Mouse (Mus musculus) regulatory T cell (primary cell): Measurements from ENCODE around the gene Tmprss9.

ENCODE experiments used
- in situ Hi-C: fragments of 300-600 bp; cut with MboI, MseI; formaldehyde crosslinking; loops from one replicate; pipeline ENCODE4 v1.15.1; 2025; ENCODE audit warnings: high pct_unique_total_duplicates

The Tmprss9 gene

DNA sequence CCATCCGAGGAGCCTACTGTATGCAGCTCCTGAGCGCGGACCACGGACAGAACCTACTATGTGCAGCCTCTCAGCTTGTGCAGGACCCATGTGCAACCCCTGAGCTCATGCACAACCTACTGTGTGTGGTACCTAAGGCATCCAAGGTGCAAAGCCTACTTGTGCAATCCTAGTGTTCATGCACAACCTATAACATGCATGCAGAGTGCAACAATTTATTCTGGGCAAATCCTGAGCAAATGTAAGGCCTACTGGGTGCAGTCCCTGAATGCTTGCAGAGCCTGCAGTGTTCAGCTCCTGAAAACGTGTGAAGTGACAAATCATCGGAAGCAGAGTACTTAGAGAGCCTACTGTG, 65.1 kb downstream of the Tmprss9 start:
- in situ Hi-C loops = no loop called here

DNA sequence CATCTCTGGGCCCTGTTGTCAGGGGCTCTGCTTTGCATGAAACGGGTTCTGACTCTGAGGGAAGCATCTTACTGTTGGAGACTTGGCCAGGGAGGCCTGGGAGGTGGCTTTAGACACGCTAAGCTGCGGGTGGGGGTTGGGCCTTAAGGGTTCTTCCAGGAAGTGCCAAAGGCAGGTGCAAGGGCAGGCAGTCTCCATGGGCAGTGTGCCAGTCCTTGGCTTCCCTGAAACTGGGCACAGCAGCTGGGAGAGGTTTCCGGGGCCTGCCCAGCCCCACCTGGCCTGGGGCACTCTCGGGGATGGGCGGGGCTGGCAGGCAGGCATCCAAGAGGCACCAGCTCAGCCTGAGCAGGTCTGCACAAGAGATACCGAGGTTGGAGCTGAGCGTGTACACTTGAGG, 66.0 kb downstream of the Tmprss9 start:
- in situ Hi-C loops = no loop called here

DNA sequence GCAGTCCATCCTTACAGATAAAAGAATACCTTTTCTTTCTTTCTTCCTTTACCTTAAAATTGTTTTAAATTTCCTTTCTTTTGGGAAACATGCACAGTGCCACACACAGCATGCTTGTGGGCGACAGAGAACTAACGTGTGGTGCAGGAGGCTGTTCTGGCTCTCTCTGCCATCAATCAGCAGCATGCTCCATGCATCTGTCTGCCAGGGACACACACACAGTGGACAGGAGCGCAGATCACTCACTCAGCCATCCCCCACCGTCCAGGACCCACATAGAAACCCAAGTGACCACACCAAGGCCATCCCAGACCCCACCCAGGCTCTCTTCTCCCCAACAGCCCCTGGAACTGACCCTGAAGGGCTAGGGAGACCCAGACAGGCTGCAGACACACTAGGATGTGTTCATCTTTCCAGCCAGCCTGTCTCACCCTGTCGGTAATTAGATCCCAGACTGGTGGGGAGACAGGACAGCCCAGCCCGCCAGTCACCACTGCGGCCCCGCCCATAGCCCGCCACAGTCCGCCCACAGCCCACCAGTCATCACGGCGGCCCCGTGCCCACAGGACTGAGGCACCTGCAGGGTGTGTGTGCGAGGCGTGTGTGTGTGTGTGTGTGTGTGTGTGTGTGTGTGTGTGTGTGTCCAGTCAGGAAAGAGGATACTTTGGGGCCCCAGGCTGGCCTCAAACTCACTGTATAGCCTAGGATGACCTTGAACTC, 67.3 kb downstream of the Tmprss9 start:
- in situ Hi-C loops = no loop called here

DNA sequence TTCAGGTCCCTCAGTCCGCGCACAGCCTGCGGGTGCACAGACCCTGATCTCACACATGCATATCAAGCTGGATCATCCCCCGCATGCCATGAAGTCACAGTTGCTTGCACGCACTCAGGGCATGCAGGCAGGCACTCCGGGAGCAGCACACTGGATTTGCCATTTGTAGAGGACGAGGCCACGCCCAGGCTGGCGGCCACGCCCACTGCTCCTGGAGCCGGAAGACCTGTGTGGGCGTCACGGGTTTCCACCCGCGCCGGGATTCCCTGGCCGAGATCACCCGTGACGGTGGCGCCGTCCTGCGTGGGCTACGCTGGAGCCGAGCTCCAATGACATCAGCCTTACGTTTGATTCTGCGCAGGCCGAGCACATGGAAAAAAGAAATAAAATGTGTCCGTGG, 68.0 kb downstream of the Tmprss9 start:
- in situ Hi-C loops = no loop called here

DNA sequence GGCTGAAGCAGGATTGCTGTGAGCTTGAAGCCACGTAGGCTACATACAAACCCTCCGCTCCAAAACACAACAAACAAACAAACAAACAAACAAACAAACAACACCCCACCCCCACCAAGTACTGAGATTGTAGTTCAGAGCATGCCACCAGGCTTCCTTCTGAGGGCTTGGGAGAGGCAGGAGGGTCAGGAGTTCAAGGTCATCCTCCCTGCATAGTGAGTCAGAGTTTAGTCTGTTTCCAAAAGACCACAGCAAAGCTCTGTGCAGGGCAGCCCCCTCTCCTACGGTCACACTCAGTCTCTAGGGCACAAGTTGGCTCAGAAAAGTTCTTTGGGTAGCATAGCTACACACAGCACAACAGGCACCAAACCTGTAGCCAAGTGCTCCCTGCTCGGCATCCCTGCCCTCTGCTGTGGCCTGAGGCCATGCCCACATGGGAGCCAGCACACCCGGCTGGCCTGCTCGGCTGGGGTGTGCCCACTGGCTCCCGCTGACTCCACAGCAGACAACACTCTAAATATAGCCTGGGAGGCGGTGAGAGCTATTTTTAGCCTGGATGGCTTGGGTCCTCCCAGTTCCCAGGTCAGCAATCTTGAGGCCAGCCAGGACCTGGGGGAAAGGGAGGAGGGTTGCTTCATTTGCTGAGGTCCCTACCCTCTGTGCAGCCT, 68.8 kb downstream of the Tmprss9 start:
- in situ Hi-C loops = no loop called here

DNA sequence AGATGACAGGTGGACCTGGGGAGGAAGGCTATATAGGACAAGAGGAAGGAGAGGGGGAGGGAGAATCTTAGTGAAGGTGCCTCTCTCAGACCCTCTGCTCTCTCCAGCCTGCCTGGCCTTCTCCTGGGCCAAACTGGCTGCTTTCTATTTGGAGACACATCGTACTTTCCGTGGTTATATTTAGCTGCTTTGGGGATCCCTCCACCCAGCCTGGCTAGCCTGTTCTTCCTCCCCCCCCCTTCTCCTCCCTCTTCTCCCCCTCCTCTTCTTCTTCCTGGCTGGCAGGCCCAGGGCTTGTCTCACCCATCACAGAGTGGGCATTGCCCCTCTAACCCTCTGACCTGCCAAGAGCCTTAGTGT, 69.3 kb downstream of the Tmprss9 start:
- in situ Hi-C loops = no loop called here

DNA sequence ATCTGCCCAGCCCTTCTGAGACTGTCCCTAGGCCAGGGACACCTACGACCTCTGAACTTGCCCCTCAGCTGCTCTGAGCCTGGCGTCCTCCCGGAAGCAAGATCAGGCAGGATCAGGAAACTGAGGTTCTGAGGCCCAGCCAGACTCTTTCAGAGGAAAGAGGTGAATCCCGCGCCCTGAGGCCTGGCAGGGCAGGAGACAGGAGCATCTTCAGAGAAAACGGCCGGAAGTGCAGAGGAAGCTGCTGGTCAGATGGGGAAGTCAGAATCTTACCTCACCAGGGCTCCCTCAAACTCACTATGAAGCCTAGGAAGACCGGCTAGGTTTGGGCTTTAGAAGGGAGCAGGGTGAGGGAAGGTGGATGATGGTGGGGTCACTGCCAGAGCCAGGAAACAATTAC, 71.3 kb downstream of the Tmprss9 start:
- in situ Hi-C loops = no loop called here

DNA sequence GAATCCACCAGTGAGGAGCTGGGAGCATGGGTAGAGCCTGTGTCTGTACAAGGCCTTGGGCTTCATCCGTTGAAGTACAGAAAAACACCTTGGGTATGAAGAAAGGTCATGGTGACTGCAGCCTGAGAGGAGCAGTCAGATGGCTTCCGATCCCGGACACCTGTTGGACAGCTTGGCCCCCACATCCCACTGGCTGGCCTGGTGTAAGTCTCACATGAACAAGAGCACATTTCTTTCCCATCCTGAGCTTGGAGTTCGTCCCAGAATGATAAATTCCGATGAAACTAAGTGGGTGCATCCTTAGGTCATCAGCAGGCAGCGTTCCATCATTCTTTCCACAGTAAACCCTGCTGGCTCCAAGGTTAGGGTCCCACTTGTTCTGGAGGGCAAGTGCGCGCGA, 72.1 kb downstream of the Tmprss9 start:
- in situ Hi-C loops = no loop called here

DNA sequence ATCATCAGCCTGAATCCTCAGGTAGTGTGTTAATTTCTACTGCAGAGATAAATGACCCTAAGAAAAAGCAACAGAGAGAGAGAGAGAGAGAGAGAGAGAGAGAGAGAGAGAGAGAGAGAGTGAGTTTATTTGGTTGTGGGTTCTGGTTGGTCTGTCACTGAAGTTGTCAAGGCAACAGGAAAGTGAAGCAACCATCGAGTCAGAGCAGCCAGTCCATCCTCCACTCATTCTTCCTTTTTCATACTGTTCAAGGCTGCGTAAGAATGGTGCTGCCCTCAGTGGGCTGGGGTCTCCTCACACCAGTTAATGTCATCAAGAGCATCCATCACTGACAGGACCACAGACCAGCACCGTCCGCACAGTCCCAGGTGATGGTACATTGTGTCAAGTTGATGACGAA, 72.6 kb downstream of the Tmprss9 start:
- in situ Hi-C loops = no loop called here

DNA sequence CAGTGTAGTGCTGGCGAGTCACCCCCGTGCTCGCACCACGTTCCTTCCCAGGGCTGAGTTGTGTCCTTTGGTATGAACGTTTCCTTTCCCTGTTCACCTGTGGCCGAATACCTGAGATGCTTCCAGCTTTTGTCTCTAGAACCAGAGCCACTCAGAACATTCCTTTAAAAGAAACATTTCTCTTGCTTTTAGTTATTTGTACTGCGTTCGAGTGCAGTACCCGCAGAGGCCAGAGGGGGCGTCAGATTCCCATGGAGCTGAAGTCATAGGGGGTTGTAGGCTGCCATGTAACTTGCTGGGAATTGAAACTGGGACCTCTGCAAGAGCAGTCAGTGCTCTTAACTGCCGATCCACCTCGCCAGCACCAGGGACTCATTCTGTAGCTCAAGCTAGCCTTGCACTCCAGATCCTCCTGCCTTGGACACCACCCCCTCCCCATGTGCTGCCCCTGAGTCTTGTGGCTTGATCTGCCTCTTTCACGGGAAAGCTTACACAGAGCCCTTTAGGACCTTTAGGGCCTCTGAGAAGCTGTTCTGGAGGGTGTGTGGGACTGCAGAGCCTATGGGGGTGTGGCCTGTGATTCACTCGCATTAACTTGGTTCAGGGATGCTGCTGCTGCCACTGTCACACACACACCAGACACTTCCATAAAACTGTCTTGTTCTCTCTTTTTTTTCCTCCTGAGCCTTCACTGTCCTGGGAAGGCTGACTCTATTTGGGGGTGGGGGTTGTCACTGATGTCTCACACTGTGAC, 75.2 kb downstream of the Tmprss9 start:
- in situ Hi-C loops = no loop called here

DNA sequence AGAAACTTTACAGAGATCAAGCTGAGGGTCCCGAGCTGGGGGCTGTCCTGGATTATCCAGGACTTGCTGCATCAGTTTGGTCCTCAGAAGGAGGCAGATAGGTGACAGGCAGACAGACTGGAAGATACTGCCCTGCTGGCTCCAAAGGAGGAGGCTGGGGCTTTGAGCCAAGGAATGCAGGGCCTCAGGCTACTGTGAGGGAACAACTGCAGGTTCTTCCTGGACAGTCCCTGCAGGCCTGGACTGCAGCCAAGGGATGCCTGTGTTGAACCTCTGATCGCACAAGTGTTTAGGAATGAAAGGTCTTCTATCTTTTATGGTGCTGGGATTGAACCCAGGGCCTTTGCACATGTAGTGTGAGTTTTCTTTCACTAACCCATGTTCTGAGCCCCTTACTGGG, 76.2 kb downstream of the Tmprss9 start:
- in situ Hi-C loops = no loop called here

DNA sequence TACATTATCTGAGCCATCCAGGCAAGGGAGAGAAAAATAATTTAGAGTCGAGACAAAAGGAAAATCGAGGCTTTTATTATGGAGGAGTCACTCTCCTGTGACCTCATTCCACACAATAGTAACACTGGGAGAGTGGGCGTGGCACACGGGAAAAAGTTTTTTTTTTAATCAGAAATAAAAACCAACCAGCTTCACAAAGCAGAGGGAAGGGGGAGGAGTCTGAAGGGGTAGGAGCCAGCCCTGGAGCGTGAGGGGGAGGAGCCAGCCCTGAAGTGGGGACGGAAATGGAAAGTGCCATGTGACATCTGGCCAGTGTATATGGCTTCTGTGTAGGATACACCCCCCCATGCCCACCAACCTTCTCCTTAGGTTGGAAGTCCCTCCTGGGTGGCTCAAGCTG, 76.9 kb downstream of the Tmprss9 start:
- in situ Hi-C loops = no loop called here

DNA sequence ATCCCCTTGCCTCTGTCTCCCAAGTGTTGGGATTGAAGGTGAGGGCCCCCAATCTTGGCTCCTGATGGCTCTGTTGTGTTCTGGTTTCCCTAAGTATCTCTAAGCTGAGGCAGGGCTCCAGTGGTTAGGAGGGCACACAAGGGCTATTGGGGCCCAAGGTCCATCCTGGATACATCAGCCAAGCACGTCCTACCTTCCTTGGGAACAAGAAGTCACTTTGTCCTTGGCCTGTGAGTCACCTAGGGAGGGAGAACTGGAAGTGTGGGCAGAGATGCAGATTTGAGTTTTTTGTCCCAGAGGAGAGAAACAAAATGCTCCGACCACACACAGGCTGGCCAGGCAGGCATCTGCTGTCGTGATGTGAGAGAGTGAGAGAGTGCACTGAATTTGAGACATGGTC, 77.4 kb downstream of the Tmprss9 start:
- in situ Hi-C loops = no loop called here
